Mouse (Mus musculus) stomach, embryonic 14.5 days (tissue): Measurements from ENCODE around the gene Crybg3. TPM values are rescaled to one million over a fixed set of nuclear protein-coding genes. Genes with fewer than 3 reads are reported as not detected.
A peak's percentile ranks its signal among the peaks of the same experiment; 100 is the strongest.

ENCODE experiments used
- ATAC-seq: fragments of 200-750 bp; cut with Nextera tagmentation; 2 replicates; pipeline ENCODE4 v1.8.0; 2017; ENCODE audit warnings: low read depth, moderate TSS enrichment; ENCODE audit not compliant: insufficient number of reproducible peaks, insufficient read depth, low FRiP score
- H3K27ac ChIP-seq: fragments of 300-500 bp; sonication (generic); 2 replicates; pipeline ENCODE4 v1.5.1; 2014; ENCODE audit warnings: mild to moderate bottlenecking, low read length, moderate library complexity, mixed read lengths
- H3K27me3 ChIP-seq: fragments of 300-500 bp; sonication (generic); 2 replicates; pipeline ENCODE4 v1.6.1; 2014; ENCODE audit warnings: low read length, control low read depth, mixed read lengths; ENCODE audit not compliant: control insufficient read depth, insufficient read depth
- H3K36me3 ChIP-seq: fragments of 300-500 bp; sonication (generic); 2 replicates; pipeline ENCODE4 v1.6.1; 2014; ENCODE audit warnings: mild to moderate bottlenecking, control low read depth, low read length, moderate library complexity, mixed read lengths; ENCODE audit not compliant: control insufficient read depth, insufficient read depth
- H3K4me1 ChIP-seq: fragments of 300-500 bp; sonication (generic); 2 replicates; pipeline ENCODE4 v1.6.1; 2014; ENCODE audit warnings: low read length, control low read depth, mixed read lengths; ENCODE audit not compliant: control insufficient read depth, insufficient read depth
- H3K4me2 ChIP-seq: fragments of 300-500 bp; sonication (generic); replicated peaks from 2 replicates; pipeline ENCODE4 v1.6.1; 2014; ENCODE audit warnings: low read depth, low read length, control low read depth
- H3K4me3 ChIP-seq: fragments of 300-500 bp; sonication (generic); 2 replicates; pipeline ENCODE4 v1.5.1; 2014; ENCODE audit warnings: low read depth, low read length, control low read depth
- H3K9ac ChIP-seq: fragments of 300-500 bp; sonication (generic); replicated peaks from 2 replicates; pipeline ENCODE4 v1.6.1; 2014; ENCODE audit warnings: low read depth, mild to moderate bottlenecking, control low read depth, low read length, moderate library complexity, mixed read lengths
- H3K9me3 ChIP-seq: fragments of 300-500 bp; sonication (generic); 2 replicates; pipeline ENCODE4 v1.6.1; 2016; ENCODE audit warnings: low read depth, low read length, control low read depth; ENCODE audit not compliant: control insufficient read depth
- WGBS: fragments of 180-500 bp; shearing (Covaris S2); extraction: QIAGEN DNeasy Blood & Tissue Kit; methylation state at CpG from one replicate; pipeline ENCODE4 v1.1.7; 2014; 5-methylcytosine and 5-hydroxymethylcytosine counted together
- polyA plus RNA-seq: library from polyadenylated mRNA; unstranded; fragments of >200 nt; fragmentation: Nextera tagmentation; extraction: Ambion mirVana; gene quantifications from 2 replicates; pipeline ENCODE4 v1.2.1, GENCODE M21; 2014

Gene Crybg3
- polyA plus RNA-seq, 1 experiment from 2014 or later, result 18.4 TPM

DNA sequence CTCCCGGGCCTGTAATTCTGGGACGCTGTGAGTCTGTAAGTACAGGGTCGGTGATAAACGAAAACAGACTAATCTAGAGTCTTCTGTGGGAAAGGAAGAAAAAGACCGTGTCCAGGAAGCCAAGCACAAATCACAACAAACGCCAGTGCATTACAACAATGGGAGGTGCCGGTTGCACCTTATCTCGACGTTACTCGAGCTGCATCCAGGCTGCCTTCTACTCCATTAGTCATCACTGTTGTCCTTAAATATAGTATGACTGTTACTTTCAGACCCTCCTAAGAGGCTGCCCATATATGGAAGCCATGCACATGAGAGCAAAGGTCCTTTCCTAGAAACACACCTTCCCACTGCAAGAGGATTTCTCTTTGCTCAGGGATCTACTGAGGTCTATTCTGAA, 13.0 kb downstream of the Crybg3 start:
- Histone ChIP-seq H3K4me3 (no peak overlapping the region), H3K36me3 (no peaks in the 10 kb centered on the region), H3K4me2 (no peak overlapping the region), H3K27ac (no peak overlapping the region), H3K9ac (no peak overlapping the region), H3K4me1 (0 out of 2 replicates have a peak, but pooled peaks cover 7% of the 10 kb centered on the region), H3K9me3 (no peaks in the 10 kb centered on the region), H3K27me3 (no peaks in the 10 kb centered on the region)
- WGBS, result 74% methylated on average over 10 of the region's 10 CpGs
- no peak for ATAC-seq

DNA sequence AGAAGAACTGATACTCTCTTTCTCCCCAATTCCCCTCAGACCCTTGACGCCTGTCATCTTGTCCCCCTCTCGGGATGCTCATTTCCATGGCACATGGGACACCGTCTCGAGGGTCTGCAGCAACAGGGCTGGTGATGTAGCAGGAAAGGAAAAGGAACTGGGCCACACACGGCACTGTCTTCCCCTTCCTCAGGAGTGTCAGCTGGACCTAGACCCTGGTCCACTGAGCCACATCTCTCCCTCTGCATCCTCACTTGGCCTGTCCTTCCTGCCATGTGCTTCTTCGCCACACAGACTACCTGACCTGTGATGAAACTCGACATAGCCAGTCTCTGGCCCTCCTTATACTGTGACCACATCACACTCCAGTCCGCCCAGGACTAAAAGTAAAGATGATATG, 13.9 kb downstream of the Crybg3 start:
- no peak overlapping the region for H3K9ac ChIP-seq
- no peak overlapping the region for H3K4me2 ChIP-seq
- H3K27me3 ChIP-seq, result no peaks in the 10 kb centered on the region
- ATAC-seq, result no peak
- H3K9me3 ChIP-seq, result no peaks in the 10 kb centered on the region
- H3K4me1 ChIP-seq, result 0 out of 2 replicates have a peak, but pooled peaks cover 7% of the 10 kb centered on the region
- no peak overlapping the region for H3K27ac ChIP-seq
- 91% methylated on average over 8 of the region's 8 CpGs for whole genome bisulfite sequencing
- no peaks in the 10 kb centered on the region for H3K36me3 ChIP-seq
- H3K4me3 ChIP-seq, result no peak overlapping the region

DNA sequence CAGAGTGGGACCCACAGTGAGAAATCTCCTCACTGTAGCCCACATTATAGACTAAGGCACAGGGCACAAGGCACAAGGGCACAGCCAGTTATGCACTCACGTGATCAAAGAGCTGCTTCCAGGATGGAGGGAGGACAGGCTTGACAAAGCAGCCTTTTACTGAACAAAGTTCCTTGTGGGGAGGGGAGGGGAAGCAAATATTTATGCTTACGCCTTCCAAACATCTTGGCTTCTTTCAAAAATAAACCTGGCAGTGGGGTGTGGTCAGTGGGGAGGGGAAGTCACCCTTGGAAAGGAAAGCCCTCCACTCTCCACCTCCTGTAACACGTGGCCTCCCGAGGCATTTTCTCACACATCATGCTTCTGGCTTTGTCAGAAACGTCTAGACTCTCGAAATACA, 14.5 kb downstream of the Crybg3 start:
- H3K36me3 ChIP-seq, result no peaks in the 10 kb centered on the region
- no peak overlapping the region for H3K4me3 ChIP-seq
- no peak overlapping the region for H3K4me2 ChIP-seq
- 0 out of 2 replicates have a peak, but pooled peaks have one; percentile 25 for ATAC-seq
- 37% methylated on average over 6 of the region's 6 CpGs for WGBS
- H3K27ac ChIP-seq, result no peak overlapping the region
- no peaks in the 10 kb centered on the region for H3K9me3 ChIP-seq
- no peak overlapping the region for H3K9ac ChIP-seq
- 0 out of 2 replicates have a peak, but pooled peaks cover 7% of the 10 kb centered on the region for H3K4me1 ChIP-seq
- no peaks in the 10 kb centered on the region for H3K27me3 ChIP-seq

DNA sequence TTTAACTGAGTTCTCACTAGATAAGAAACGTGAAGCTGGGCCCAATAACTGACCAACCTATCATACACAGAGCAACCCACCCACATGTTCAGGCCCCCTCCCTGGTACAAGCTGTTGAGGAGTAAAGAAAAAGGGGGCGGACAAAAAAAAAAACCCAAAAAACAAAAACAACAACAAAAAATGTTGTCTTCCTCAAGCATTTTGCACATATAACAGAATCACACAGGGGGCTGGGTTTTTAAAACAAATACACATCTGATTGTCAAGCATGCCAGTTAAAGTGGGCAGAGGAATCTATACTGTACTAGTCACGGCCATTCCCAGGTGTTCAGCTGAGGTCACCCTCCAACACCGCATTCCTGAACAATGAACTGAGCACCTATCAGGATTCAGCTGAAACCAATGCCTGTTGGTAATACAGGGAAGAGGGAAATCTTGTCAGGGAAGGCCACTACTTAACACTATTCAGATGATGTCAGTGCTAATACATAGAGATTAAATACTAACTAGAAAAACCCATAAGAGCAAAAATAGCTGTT, 15.0 kb downstream of the Crybg3 start:
- no peak overlapping the region for H3K4me3 ChIP-seq
- H3K9ac ChIP-seq, result no peak overlapping the region
- 0 out of 2 replicates have a peak, but pooled peaks cover 7% of the 10 kb centered on the region for H3K4me1 ChIP-seq
- H3K4me2 ChIP-seq, result no peak overlapping the region
- H3K9me3 ChIP-seq, result no peaks in the 10 kb centered on the region
- 68% methylated on average over 4 of the region's 4 CpGs for WGBS
- H3K36me3 ChIP-seq, result no peaks in the 10 kb centered on the region
- H3K27me3 ChIP-seq, result no peaks in the 10 kb centered on the region
- ATAC-seq, result 0 out of 2 replicates have a peak, but pooled peaks have one; percentile 34
- no peak overlapping the region for H3K27ac ChIP-seq

DNA sequence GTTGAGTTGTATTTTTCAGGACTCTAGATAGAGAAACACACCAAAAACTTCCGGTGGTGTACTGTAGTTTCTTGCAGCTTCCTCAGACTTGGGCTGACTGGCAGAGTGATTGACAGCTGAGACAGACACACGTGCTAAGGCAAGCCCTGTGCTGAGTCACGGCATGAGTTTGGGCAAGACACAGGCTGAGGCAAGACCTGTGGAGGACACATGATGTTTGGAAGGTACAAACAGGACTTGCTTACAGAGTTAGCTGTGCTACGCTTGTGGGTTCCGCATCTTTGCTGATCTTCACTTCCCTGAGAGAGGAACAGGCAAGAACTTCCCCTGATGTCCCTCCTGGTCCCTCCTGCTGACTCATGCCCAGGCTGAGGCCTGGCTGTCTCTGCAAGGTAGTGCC, 17.3 kb downstream of the Crybg3 start:
- Histone ChIP-seq H3K4me2 (no peak overlapping the region), H3K4me1 (0 out of 2 replicates have a peak, but pooled peaks cover 7% of the 10 kb centered on the region), H3K27me3 (no peaks in the 10 kb centered on the region), H3K27ac (no peak overlapping the region), H3K4me3 (no peak overlapping the region), H3K9me3 (no peaks in the 10 kb centered on the region), H3K36me3 (no peaks in the 10 kb centered on the region), H3K9ac (no peak overlapping the region)
- ATAC-seq, result no peak
- WGBS, result 84% methylated on average over 5 of the region's 5 CpGs

DNA sequence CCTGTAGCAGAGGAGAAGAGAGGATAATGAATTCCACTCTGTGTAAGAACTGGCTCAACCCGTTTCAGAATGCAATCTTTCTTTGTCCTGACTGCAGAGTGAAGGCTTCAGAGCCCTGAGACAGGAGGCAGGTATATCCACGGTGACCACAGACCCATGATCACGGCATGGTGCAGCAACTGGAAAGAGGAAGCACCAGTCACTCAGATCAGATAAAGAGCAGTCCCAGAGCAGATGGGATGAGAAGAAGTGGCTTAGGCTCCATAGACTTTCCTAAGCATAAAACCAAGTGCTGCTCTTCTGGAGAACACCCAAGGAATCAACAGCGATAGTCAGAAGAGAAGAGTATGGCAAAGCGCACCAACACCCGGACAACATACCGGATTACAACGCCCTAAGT, 21.5 kb downstream of the Crybg3 start:
- H3K9me3 ChIP-seq, result no peaks in the 10 kb centered on the region
- H3K4me3 ChIP-seq, result no peak overlapping the region
- H3K4me1 ChIP-seq, result no peaks in the 10 kb centered on the region
- no peak for ATAC-seq
- no peak overlapping the region for H3K9ac ChIP-seq
- H3K36me3 ChIP-seq, result no peaks in the 10 kb centered on the region; the same call in 1 of the 2 replicates
- H3K27ac ChIP-seq, result no peak overlapping the region
- 76% methylated on average over 8 of the region's 8 CpGs for WGBS
- H3K27me3 ChIP-seq, result no peaks in the 10 kb centered on the region
- no peak overlapping the region for H3K4me2 ChIP-seq

DNA sequence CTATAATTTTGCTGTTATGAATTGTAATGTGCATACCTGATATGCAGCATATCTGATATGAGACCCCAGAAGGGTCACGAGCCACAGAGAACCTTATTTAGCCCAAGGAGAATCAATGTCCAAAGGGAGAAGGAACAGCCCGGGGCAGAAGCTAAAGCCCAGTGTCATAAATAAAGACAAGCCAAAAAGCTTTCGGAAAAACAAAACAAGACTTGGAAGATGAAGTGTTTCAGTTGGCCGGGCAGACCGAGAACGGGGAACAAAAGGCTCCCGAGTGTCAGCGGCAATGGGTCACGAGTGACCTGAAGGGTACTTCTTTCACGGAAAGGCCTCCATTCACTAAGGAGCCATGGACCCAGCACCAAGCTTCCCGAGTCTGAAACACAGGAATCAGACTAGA, 26.8 kb downstream of the Crybg3 start:
- H3K9ac ChIP-seq, result no peak overlapping the region
- no peak overlapping the region for H3K4me2 ChIP-seq
- H3K4me3 ChIP-seq, result no peak overlapping the region
- no peaks in the 10 kb centered on the region for H3K4me1 ChIP-seq
- H3K27ac ChIP-seq, result no peak overlapping the region
- H3K9me3 ChIP-seq, result no peaks in the 10 kb centered on the region
- ATAC-seq, result no peak
- no peaks in the 10 kb centered on the region; the same call in 1 of the 2 replicates for H3K36me3 ChIP-seq
- no peaks in the 10 kb centered on the region for H3K27me3 ChIP-seq
- 83% methylated on average over 11 of the region's 11 CpGs for WGBS

DNA sequence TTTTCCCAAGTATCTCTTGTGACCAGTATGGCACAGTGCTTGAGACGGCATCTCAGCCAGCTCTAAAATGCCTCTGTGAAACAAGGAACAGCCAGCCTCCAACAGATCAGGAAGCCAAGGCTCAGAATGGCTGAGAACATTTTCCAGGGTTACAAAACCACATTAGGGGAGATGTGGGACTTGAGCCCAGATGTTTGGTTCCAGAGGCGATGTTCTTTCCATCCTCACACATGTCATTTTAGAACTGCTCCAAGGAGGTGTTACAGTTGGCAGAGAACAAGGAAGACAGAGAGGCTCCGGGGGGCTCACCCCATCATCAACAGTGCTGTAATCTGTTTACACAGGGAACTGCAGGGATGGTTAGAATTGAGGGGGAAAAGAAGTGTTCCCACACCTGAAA, 28.1 kb downstream of the Crybg3 start:
- Histone ChIP-seq H3K4me2 (no peak overlapping the region), H3K4me1 (peaks cover 3% of the 10 kb centered on the region; the same call in 1 of the 2 replicates), H3K36me3 (no peaks in the 10 kb centered on the region; the same call in 1 of the 2 replicates), H3K27ac (no peak overlapping the region), H3K9me3 (no peaks in the 10 kb centered on the region), H3K9ac (no peak overlapping the region), H3K4me3 (no peak overlapping the region), H3K27me3 (no peaks in the 10 kb centered on the region)
- no peak for ATAC-seq
- WGBS, result 74% methylated on average over 3 of the region's 3 CpGs

DNA sequence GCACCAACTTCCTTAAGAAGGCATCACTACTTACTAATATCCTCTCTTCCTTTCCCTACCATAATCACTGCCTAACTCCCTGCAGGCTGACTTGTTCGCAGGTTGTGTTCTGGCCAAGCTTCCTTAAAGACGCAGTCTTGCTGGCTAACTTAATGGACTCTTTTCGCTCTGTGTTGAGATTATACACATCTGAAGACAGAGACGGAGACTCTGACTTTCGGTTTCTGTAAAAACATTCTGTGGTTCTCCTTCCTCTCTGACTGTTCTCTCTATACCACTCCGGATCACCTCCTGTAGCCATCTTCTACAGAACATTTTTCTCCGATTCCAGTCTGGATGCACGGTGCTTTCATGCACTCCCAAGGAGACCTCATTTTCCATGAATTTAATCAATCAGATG, 30.0 kb downstream of the Crybg3 start:
- ATAC-seq, result no peak
- no peak overlapping the region for H3K9ac ChIP-seq
- H3K4me3 ChIP-seq, result no peak overlapping the region
- H3K4me1 ChIP-seq, result peaks cover 5% of the 10 kb centered on the region; the same call in 1 of the 2 replicates
- H3K4me2 ChIP-seq, result no peak overlapping the region
- 88% methylated on average over 8 of the region's 8 CpGs for WGBS
- H3K9me3 ChIP-seq, result no peaks in the 10 kb centered on the region
- no peaks in the 10 kb centered on the region for H3K27me3 ChIP-seq
- no peak overlapping the region for H3K27ac ChIP-seq
- no peaks in the 10 kb centered on the region; the same call in 1 of the 2 replicates for H3K36me3 ChIP-seq
